Mouse (Mus musculus): ENCODE results near the gene Ascl2.

Ascl2 gene

DNA sequence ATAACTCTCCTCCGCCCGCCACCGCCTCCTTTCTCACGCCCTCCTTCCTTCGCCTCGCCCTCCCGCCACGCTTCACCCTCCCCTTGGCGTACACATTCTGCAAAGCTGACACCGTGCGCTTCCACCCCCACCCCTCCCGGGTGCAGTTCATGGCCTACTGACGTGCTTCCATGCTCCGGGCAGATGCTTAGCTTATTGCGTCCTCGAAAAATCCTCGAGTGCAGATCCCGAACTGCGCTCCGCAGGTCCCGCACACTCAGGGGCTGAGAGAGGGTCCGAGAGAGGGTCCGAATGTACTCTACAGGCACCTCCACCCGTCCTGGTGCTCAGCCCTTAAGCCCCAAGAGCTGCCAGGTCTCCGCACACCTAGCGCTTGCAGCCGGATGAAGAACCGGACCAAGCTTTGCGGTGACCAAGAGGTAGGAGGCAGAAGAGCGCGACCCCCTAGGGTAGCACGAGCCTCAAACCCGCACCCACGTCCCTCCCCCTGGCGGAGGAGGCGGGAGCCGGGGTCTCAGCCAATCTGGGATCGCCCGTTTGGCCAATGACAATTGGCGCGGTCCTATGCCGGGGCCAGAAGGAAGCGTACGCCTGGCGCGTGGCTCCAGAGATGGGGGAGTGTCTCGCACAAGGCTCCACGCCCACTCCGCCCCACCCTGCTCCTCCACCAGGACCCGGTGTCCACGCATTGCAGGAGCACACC lies at the start of gene Ascl2:
Gene Ascl2, minus strand, starts transcription at position 456 of the 703 bp plus-strand sequence.
- DNase-seq, result peak; percentile 9

DNA sequence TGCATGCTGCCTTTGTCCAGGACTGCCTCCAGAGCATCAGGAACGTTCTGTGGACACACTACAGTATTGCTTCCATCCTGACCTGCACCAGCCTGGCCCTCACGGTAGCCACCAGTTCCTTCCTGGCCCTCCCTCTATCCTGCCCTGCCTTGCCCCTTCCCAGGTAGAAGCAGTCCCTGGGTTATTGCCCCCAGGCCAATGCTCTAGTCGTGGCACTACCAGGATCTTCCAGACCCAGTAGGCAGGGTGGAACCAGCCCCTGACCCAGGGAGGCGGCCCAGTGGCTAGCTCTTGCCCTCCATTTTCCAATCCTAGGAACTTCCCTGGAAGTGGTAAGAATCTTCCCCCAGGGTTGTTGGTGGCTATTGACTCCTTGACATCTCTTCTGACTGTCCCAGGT lies 48.1 kb upstream of the Ascl2 start:
- DNase-seq, result no peak

DNA sequence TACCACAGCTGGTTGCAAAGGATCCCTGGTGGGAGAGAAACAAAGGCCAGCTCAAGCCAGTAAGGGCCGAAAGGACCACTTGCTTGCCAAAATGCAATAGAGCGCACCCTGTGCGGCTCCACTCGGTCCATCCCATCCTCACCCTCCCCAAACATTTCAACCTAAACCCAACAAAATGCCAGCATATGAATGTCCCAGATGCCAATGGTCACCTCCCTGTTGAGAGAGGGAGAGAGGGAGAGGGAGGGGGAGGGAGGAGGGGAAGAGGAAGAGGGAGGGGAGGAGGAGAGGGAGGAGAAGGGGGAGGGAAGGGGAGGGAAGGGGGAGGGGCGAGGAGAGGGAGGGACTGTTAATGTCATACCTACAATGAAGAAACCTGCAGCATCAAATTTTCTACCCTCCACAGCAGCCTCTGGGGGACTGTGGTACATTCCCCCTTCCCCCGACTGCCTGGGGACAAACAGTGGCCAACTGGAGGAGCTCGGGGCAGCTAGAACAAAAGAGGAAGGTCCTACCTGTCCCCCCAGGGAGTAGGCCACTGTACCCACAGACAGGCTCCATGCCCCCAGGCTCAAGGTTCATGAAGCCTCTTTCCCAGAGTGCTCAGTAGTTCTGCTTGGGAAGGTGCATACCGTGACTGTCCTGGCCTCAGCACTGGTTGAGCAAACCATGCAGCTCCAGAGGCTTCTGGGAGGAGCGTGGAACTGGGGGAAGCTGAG lies 47.5 kb upstream of the Ascl2 start:
- DNase-seq, result peak; percentile 19

DNA sequence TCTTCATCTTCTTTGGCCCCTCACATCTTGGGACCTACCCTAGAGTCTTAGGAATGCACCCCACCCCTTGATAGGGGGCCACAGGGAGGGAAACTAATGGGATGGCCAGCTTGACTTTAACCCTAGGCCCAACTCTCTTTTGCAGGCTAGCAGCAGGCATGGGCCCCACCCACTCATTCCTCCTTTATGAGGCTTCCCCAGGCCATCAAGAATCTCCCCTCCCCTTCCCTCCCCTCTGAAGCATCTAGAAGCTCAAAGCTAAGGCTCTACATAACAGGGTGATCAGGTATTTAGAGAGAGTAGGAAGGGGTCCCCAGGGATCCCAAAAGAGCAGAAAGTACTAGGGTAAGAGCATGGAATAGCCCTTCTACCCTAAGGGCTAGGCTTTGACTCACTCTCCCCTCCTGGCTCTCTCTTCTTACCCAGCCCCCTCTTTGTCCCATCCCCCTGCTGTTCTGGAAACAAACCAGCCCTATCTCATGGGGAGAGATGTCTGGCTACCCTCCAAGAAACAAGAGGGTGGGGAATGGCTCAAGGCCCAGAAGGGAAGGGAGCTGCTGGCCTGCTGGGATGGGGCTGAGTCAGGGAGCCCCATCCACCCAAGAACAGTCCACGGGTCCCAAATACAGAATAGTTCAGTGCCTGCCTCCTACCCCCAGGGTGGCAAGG lies 46.8 kb upstream of the Ascl2 start:
- peak; percentile 88 for DNase-seq

DNA sequence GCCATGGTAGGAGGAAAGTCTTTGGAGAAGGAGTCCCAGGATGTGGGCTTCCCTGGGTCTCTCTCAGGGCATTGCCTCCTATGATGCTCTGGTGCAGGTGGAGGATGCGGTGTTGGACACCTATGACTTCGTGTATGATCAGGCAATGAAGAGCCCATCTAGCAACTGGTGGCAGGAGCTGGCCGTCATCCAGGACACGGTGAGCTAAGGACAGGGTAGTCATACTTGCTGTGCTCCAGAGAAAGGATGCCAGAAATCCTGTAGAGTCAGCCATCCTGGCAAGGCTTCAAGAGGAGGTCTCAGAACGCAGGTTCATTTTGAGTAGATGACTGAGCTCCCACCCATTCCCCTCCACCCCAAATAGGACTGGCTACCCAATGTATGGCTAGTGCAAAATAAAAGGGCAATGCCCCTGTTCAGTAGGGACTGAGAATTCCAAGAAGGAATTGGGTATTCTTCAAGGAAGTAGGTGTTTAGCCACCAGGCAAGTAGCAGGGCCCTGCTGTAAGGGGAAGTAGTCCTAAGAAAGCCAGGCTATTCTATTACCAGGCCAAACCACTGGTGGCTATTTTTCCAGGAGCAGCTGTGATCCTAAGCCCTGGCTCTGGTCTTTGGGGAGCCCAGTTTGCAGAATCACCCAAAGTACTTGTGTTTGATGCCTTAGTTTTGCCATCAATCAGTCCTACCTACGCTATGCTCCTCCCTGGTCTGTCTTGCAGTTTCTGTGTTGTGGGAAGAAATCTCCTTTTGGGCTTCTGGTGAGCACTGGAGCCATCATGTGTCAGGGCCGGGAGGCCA lies 46.0 kb upstream of the Ascl2 start:
- peak; percentile 21 for DNase-seq

DNA sequence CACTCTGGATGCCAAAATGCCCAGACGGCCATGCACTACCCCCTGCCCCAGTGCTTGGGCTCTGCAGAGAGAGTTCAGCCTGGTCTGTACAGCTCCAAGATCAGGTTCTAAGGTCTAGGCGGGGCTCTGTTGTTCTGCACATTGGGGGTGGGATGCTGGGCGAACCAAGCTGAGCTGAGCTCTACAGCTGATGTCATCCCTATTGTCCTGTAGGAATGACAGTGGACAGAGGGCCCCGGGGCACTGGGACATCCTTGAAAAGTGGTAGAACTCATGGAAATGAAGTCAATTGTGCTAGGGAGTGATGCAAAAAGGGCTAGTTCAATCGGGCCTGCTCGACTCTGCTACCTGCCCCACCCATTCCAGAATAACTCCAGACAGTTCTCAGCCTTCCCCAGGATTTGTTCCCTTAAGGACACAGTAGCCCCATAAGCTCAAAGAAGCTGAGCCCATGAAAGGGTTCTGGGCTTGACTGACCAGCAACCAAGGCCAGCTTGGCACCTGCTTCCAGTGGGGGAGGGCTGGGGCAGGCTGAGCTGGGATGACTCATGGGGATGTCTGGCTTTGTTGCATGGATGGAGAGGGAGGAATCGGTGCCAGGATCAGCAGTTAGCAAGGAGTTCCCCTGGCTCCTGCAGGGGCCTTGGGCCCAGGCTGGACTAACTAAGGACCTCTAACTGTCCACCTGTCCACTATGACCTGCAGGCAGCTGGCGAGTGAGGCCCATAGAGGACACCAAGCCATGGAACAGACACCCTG lies 44.5 kb upstream of the Ascl2 start:
- peak; percentile 43 for DNase-seq

DNA sequence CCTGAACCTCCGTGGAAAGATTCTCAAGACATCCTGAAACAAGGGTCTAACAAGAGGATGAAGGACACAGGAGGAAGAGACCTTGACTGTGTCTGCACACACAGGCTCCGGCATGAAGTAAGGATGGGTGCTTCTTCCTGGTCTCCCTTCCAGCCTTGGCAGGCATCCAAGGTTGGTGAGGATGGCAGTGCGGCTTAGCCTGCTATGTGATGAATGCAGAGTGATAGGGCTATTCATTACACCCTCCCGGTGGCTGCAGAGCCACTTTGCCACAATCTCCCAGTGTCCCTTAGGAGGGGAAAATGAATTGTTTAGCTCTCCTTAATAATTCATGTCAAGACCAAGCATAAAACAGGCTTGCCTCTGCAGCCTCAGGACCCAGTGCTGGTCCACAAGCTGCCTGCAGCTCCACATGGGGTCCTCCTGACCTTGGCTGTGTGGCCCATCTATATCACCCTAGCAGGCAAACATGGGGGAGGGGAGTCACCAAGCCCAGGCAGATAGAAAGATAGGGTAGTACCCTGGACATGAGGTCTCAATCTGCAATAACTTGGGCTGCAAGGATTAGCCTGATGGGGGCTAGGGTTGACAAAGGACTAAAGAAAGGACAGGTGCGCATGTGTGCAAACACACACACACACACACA lies 43.3 kb upstream of the Ascl2 start:
- peak; percentile 35 for DNase-seq

DNA sequence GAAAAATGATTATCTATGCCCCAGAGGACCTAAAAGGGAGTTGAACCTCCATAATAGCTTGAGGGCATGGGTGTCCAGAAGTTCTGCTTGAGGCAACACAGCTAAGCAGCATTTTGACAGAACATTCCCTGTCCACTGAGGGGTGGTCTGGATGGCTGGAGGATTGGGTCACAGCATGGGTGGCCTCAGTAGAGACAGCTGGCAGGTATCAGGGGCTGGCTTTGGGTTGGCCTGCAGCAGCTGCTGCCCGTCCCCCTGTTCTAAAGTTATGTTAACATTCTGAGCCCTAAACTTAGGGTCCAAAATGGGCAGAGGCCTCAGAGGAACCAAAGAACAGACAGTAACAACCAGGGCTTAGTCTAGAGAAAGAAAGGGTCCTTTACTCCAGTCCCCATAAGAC lies 42.2 kb upstream of the Ascl2 start:
- no peak for DNase-seq

DNA sequence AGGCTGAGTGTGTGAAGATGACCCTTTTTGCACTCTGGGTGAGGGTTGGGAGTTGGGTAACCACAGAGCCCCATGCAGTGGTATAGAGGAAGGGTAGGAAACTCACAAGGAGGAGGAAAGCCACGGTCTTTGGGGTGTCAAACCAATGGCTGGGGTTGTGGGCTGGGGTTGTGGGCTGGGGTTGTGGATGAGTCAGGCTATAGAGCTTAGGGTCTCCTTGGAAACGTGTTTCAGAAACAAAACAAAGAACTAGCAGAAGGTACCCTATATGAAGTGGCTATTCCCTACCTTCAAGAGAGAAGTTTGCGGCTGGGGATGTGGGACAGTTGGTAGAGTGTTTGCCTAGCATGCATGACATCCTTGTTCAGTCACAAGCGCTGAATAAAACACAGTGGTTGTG lies 40.9 kb upstream of the Ascl2 start:
- DNase-seq, result no peak

DNA sequence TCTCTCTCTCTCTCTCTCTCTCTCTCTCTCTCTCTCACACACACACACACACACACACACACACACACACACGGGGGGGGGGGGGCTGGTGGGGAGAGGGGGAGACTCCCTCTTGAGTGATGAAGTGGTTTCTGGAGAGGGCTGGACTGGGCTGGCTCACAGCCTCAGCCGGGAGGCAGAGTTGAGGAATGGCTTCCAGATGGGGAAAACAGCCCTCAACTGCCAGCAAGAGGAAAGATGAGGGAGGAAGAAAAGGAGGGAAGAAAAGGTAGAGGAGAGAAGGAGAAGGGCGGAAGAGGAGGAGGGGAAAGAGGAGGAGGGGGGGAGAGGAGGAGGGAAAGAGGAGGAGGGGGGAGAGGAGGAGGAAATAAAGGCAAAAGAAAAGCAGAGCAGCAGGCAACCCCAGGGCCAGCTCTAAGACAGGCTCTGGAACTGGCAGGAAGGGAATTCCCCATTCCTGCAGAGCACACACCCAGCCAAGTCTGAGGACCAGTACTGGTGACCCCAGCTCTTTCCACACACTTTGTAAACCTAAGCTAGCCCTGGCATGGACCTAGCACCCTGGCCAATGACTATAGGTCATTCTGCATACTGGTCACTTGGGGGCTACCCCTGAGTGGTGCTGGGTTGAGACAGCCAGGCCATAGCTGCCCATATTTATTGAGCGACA lies 40.1 kb upstream of the Ascl2 start:
- peak; percentile 58 for DNase-seq

DNA sequence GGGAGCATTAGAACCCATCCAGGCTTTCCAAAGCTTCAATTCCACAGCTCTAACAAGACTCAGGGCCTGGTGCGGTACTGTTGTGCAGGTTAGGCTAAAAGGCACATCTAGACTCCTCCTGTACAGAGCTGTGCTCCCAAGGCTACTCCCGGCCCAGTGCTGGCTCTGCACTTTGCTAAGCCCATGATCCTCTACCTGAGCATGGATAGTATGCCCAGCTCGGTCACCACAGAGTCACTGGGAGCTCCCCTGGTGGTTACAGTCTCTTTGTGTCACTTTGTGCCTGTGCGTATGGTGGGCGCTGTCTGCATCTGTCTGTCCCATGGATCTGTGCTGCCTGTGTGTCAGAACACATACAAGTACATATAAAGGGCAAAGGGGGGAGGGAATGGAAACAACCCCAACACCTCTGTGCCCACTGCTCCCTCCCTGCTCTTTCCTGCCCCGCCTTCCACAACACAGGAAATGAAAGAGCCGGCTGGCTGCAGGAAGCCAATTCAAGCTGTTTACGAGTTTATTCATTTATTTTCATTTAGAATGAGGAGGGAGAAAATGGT lies 39.4 kb upstream of the Ascl2 start:
- DNase-seq, result peak; percentile 81

DNA sequence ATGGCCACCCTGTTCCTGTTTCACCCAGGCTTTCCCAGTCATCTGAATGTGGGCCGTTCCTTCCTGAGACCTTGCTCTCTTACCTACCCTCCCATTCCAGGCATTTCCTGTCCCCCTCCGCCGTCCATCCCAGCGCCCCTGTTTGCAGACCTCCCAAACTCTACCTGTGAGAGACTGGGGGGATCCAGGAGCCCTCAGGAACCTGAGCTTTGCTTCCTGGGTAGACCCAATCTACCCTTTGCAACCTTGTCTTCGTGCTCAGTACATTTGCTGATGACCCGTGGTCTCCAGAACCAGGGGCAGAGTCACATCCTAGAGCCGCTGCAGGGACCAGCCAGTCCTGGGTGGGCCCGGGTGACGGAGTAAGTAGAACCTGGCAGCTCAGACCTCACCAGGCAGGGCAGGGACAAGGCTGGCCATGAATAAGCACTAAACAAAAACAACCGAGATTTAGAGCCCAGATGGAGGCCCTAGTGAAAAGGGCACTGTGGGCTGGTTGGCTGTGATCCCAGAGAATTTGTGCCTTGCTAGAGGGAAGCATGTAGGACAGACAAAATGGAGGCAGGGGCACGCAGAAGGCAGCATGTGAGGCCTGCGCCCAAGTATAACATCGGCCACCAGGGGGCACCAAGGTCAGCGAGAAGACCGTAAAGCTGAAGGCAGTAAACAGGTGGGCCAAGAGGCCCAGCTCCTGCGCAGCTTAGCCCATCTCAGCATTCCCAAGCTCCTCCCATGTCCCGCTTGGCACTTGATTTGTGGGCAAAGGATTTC lies 38.7 kb upstream of the Ascl2 start:
- DNase-seq, result peak; percentile 95

DNA sequence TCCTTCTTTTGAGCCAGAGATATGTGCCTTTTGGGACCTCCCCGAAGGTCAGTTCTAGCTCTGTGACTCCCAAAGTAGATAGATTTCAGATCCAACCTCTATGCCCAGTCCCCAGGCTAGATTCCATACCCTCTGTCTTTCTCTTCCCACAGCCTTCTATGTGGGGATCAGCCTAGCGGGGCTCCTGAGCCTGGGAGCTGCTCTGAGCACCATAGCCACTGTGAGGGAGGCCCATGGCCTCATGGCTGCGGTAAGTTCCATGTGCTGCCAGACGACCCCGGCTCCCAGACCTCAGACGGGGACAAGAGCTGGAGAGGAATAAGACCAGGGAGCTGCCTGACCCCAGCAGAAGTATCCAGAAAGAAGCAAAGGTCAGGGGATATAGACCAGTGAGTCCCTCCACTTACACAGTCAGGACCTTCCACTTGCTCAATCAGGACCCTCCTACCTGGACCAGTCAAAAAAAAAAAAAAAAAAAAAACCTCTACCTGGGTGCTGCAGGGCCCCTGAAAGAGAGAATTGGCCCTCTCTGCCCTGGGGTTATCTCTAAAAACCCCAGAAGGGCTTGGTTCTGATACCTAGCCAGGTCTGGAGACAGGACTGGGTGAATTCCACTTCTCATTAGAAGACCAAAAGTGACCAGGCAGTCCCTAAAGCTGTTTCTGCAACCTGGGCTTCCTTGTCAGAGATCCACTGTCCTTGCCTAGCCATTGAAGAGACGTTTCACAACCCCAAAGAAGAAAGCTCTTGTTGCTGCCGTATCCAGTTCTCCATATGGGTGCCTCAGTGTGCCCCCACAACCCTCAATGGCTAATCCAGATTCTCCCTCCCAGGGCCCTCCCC lies 37.9 kb upstream of the Ascl2 start:
- no peak for DNase-seq

DNA sequence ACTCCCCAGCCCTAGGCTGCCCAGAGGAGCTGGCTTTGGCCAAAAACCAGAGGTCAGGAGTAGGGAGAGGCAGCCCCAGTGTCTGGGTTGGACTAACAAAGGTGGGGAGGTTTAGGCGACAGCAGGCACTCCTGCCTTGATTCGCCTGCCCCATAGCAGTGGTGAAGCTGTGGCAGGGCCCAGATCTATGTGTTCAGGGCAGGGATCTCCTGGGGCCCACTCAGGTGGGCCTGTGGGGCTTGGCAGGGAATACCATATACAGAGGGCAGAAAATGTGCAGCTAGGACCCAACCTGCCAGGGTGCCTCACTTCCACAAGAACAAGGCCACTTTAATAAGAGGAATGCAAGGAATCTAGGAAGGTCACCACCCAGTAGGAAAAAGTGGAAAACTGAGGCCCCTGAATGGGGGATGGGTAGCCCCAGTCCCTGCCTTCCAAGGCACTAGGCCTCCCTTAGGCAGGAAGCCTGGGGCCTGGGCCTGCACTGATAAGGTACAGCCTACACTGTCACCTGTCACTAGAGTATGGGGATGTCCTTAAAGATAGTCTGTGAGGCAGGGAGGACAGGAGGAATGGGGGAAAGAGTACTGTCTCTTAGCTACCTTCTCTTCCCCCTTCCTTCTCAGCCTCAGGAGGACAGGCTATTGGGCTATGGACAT lies 37.2 kb upstream of the Ascl2 start:
- DNase-seq, result no peak

DNA sequence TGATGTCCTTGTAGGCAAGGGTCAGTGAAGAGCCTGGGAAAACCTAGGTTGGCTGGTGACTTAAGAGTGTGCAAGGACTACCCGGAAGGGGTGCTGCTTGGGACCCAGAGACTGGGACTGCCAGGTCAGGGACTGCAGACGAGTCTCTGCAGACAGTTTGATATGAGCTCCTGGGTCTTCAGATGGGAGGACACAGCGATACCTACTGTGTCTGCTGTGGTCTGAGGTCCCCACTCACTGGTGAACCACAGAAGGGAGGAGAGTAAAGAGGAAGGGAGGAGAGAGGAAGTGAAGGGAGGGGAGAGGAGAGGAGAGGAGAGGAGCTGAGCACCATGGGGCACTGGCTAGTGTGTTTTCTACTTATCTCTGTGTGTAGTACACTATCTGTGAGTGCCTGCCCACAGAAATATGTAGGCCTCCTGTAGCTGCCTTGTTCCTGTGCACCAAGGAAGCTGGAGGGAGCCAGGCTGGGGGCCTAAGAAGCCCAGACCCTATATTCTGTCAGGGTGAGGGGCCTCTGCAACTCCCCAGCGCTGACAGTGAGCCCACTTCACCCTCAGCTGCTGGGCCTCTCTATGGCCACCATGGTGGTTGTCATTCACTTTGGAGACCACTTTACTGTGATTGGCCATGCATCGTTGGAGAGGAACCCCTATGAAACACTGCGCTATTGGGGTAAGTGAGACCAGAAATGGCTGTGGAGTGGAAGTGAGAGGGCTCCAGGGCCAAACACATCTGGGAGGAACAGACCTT lies 36.5 kb upstream of the Ascl2 start:
- DNase-seq, result no peak

DNA sequence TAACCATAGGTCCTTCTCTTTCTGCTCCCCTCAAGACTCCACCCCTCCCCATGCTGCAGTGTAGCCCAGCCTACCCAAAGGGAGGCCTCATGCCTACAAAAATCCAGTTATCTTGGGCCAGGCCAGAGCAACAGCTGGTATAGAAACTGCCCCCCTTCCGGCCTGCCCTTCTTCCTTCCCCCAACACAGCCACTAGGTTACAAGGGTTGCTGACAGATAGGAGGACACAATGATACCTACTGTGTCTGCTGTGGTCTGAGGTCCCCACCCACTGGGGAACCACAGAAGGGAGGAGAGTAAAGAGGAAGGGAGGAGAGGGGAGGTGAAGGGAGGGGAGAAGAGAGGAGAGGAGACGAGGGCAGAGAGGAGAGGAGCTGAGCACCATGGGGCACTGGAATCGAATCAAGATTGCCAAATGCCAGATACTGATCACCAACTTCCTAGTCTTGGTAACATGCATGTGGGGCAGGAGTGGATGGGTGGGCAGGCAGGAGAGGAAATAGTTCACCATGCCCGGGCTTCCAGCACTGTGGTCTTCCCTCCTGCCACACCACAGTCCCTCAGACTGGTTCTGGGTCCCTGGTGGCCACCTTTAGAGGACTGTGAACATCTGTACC lies 35.8 kb upstream of the Ascl2 start, which contains the start of gene Tspan32:
Gene Tspan32, plus strand, starts transcription at position 320 of the 617 bp plus-strand sequence.
- no peak for DNase-seq

DNA sequence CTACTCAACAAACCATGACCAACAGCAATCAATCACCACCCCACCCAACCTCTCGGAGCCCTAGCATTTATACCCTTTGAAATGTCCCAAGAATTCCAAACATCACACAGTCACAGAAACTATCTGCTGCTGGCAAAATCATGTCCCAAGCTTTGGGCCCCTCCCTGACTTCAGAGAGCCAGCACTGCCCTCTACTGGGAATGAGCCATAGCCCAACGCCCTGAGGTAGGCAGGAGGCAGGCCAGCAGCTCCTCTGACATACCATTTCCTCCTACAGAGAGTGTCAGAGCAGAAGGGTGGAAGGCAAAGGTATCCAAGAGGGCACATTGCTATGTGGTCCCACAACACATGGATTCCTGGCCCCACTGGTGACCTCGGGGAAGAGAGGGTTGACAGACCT lies 33.6 kb upstream of the Ascl2 start:
- peak; percentile 20 for DNase-seq

Measured in kidney, postnatal 14 days (tissue).